Comparison of ENCODE assay signal across 12 mouse cellular contexts in genomic region chr14:74659411-74659841, GRCm38 (mm10). TPM values are rescaled to one million over a fixed set of nuclear protein-coding genes. Genes with fewer than 3 reads are reported as not detected.
DNase-seq lines count a peak whose midpoint lies in the region; ATAC-seq and TF ChIP-seq lines count a peak whose summit lies in the region.
"Had no signal": no experiment of that assay in that cellular context is flagged by ENCODE, and none has a peak within 500 bp of the region (broad histone marks: within the 10 kb centered on the region; RNA-seq: fewer than 3 reads in every experiment).

No protein-coding gene starts in this region.

- TF ChIP-seq POLR2A in MEL (IDR thresholded peaks at IDR 0.05; ENCODE audit: control insufficient read depth in 1 of 2, insufficient read depth in 1 of 2, low read depth in 1 of 2, low read length in 2 of 2, poor library complexity in 1 of 2), result no peak

- DNase-seq in heart, adult 11 months, result peak; percentile 58
- no peak for DNase-seq in heart, postnatal 36 days
- DNase-seq in MEL (ENCODE audit: low read depth, low spot score), result peak; percentile 87
- DNase-seq in layer of hippocampus, adult 18-20 months (ENCODE audit: low spot score in 2 of 2), result peak; percentile 21 to 70
- no peak for DNase-seq in liver, embryonic 14.5 days (ENCODE audit: low read depth in 3 of 3, low spot score in 3 of 3)
- no peak for DNase-seq in gastrocnemius, postnatal 14 days
- DNase-seq in cerebellum, postnatal 36 days, result no peak
- DNase-seq: heart, adult 18-20 months had no signal

- no peaks in the 10 kb centered on the region for H3K27me3 ChIP-seq in MEL (ENCODE audit: control insufficient read depth in 1 of 2, insufficient read depth in 2 of 2, low read length in 2 of 2)
- H3K27me3 ChIP-seq in liver, embryonic 14.5 days (ENCODE audit: control insufficient read depth, insufficient read depth, low read length), result no peaks in the 10 kb centered on the region
- H3K27me3 ChIP-seq: stomach, embryonic 15.5 days had no signal

- no peaks in the 10 kb centered on the region for H3K9me3 ChIP-seq in MEL (replicated peaks; ENCODE audit: insufficient read depth, low read length)
- H3K9me3 ChIP-seq in liver, embryonic 14.5 days (ENCODE audit: control insufficient read depth, low read length), result no peaks in the 10 kb centered on the region
- H3K9me3 ChIP-seq: stomach, embryonic 15.5 days had no signal

- peak overlapping the region; percentile 26; the same call in 1 of the 2 replicates for H3K9ac ChIP-seq in MEL (ENCODE audit: control insufficient read depth, low read depth, low read length, poor library complexity, severe bottlenecking)
- H3K9ac ChIP-seq in liver, embryonic 14.5 days (replicated peaks), result no peak overlapping the region
- H3K9ac ChIP-seq: stomach, embryonic 15.5 days had no signal

- peak; percentile 86 to 87; a peak in 3 of 4 replicates for TF ChIP-seq EP300 in MEL (IDR thresholded peaks at IDR 0.05; ENCODE audit: low read depth in 1 of 2, low read length in 2 of 2)
- TF ChIP-seq EP300 in liver, embryonic 14.5 days (IDR thresholded peaks at IDR 0.05; ENCODE audit: low read depth), result peak; percentile 73

- H3K4me1 ChIP-seq in MEL (ENCODE audit: control insufficient read depth in 1 of 2, insufficient read depth in 2 of 2, low read length in 2 of 2), result peaks cover 22 to 26% of the 10 kb centered on the region in 2 experiments
- peaks cover 15 to 26% of the 10 kb centered on the region in 2 experiments for H3K4me1 ChIP-seq in liver, embryonic 14.5 days (replicated peaks; ENCODE audit: control insufficient read depth in 2 of 2, insufficient read depth in 2 of 2, low read length in 1 of 2)
- H3K4me1 ChIP-seq: stomach, embryonic 15.5 days had no signal

- H3K27ac ChIP-seq in MEL (ENCODE audit: control insufficient read depth, low read depth, low read length), result peak overlapping the region; percentile 69
- no peak overlapping the region for H3K27ac ChIP-seq in liver, embryonic 14.5 days
- H3K27ac ChIP-seq: stomach, embryonic 15.5 days had no signal

- no peak for TF ChIP-seq CTCF in MEL (IDR thresholded peaks at IDR 0.05 in 2 of 3, conservative IDR thresholded peaks at IDR 0.05 in 1 of 3; ENCODE audit: control insufficient read depth in 1 of 3, insufficient read depth in 1 of 3, low read depth in 2 of 3, low read length in 3 of 3, poor library complexity in 1 of 3, severe bottlenecking in 1 of 3)
- TF ChIP-seq CTCF in liver, embryonic 14.5 days (IDR thresholded peaks at IDR 0.05; ENCODE audit: low read depth), result no peak

- peak; percentile 83 for ATAC-seq in liver, embryonic 14.5 days (ENCODE audit: insufficient read depth)
- no peak for ATAC-seq in monocyte, adult 5-6 weeks (replicated peaks; ENCODE audit: insufficient number of reproducible peaks, low FRiP score, low TSS enrichment, poor library complexity, severe bottlenecking)
- ATAC-seq: lung, postnatal 0 days had no signal

- H3K4me3 ChIP-seq in MEL (ENCODE audit: control insufficient read depth in 1 of 2, insufficient read depth in 1 of 2, low read depth in 2 of 2, low read length in 2 of 2), result no peak overlapping the region
- no peak overlapping the region for H3K4me3 ChIP-seq in liver, embryonic 14.5 days (ENCODE audit: insufficient read depth in 1 of 2, low read depth in 2 of 2, low read length in 2 of 2)
- H3K4me3 ChIP-seq: erythroblast, embryonic 14.5 days; stomach, embryonic 15.5 days had no signal

- intact Hi-C loops in heart, postnatal 36 days (cut with DNase I), result no loop called here
- intact Hi-C loops in gastrocnemius, postnatal 14 days (cut with DNase I; ENCODE audit: low total_unique reads), result no loop called here

- 51% methylated on average over 8 of the region's 8 CpGs for WGBS in liver, embryonic 14.5 days (ENCODE audit: insufficient replicate concordance)

- H3K79me2 ChIP-seq in MEL (ENCODE audit: control insufficient read depth, insufficient read depth, low read length, poor library complexity), result no peaks in the 10 kb centered on the region

- peak overlapping the region; percentile 22; the same call in 1 of the 2 replicates for H3K4me2 ChIP-seq in liver, embryonic 14.5 days (ENCODE audit: low read depth)
- H3K4me2 ChIP-seq: stomach, embryonic 15.5 days had no signal

- no peak for TF ChIP-seq RAD21 in MEL (IDR thresholded peaks at IDR 0.05; ENCODE audit: low read depth, low read length)

- peaks cover 0 to 34% of the 10 kb centered on the region in 2 experiments; a peak in 2 of 4 replicates for H3K36me3 ChIP-seq in MEL (ENCODE audit: control insufficient read depth in 1 of 2, insufficient read depth in 2 of 2, low read length in 2 of 2)
- no peaks in the 10 kb centered on the region for H3K36me3 ChIP-seq in liver, embryonic 14.5 days (replicated peaks; ENCODE audit: control insufficient read depth, insufficient read depth, low read depth)
- H3K36me3 ChIP-seq: stomach, embryonic 15.5 days had no signal

TF ChIP-seq in MEL, 35 proteins besides CTCF, POLR2A, EP300 and RAD21:
- TF ChIP-seq CHD1 (IDR thresholded peaks at IDR 0.05; ENCODE audit: low read depth, low read length) (0 out of 2 replicates have a peak, but pooled peaks have one; percentile 35), SIN3A (IDR thresholded peaks at IDR 0.05; ENCODE audit: low read length) (peak; percentile 37), NRF1 (IDR thresholded peaks at IDR 0.05; ENCODE audit: insufficient read depth, low read depth, low read length, poor library complexity, severe bottlenecking) (no peak), UBTF (IDR thresholded peaks at IDR 0.05; ENCODE audit: borderline replicate concordance, insufficient read depth, low read depth, low read length) (no peak), USF2 (IDR thresholded peaks at IDR 0.05; ENCODE audit: borderline replicate concordance in 1 of 2, insufficient read depth in 1 of 2, low read depth in 1 of 2, low read length in 2 of 2) (no peak), ZMIZ1 (IDR thresholded peaks at IDR 0.05; ENCODE audit: low read depth, low read length) (no peak), ETS1 (IDR thresholded peaks at IDR 0.05; ENCODE audit: low read depth, low read length) (peak; percentile 60; the same call in 1 of the 2 replicates), JUND (IDR thresholded peaks at IDR 0.05; ENCODE audit: low read depth, low read length) (no peak), TAL1 (IDR thresholded peaks at IDR 0.05; ENCODE audit: low read length) (peak; percentile 87), CHD2 (IDR thresholded peaks at IDR 0.05; ENCODE audit: low read length) (no peak), RCOR1 (IDR thresholded peaks at IDR 0.05; ENCODE audit: low read depth, low read length) (peak; percentile 27; the same call in 1 of the 2 replicates), BHLHE40 (IDR thresholded peaks at IDR 0.05; ENCODE audit: borderline replicate concordance, low read depth, low read length) (no peak), GATA1 (IDR thresholded peaks at IDR 0.05; ENCODE audit: low read depth, low read length) (peak; percentile 81), MYB (IDR thresholded peaks at IDR 0.05; ENCODE audit: low read depth, low read length) (peak; percentile 37; the same call in 1 of the 2 replicates), SMC3 (IDR thresholded peaks at IDR 0.05; ENCODE audit: low read depth, low read length) (no peak), ELF1 (IDR thresholded peaks at IDR 0.05; ENCODE audit: low read depth, low read length) (0 out of 2 replicates have a peak, but pooled peaks have one; percentile 23), TCF12 (IDR thresholded peaks at IDR 0.05; ENCODE audit: low read depth, low read length) (peak; percentile 69)

RNA-seq across cellular contexts. Expression of gene Htr2a, which starts 18.8 kb away (rescaled TPM):
- under 1 TPM; 0.54 to 1.00 TPM for total RNA-seq in heart, postnatal 36 days (2021)
- total RNA-seq in MEL (2012; rRNA removed), result 0.59 and 0.65 TPM in 2 replicates
- 1 to 10 TPM in 1 of 2 experiments, not detected in 1; 1.4 TPM for polyA plus RNA-seq in MEL (2012; ENCODE audit: insufficient read depth in 1 of 2, insufficient read length in 2 of 2, low read depth in 1 of 2, low replicate concordance in 2 of 2, missing spikeins in 1 of 2)
- 10 to 100 TPM; 10.8 to 10.9 TPM for total RNA-seq in layer of hippocampus, adult 18-20 months (2021)
- polyA plus RNA-seq in liver, embryonic 14.5 days (2012; rRNA removed), result 0.16 and 0.23 TPM in 2 replicates
- 0.23 and 0.29 TPM in 2 replicates for polyA plus RNA-seq in liver, embryonic 14.5 days (2014; fragmentation: Nextera tagmentation; extraction: Ambion mirVana)
- total RNA-seq in monocyte, adult 5-6 weeks (2017), result 0.10 TPM in 1 of 3 replicates, not detected in the others
- total RNA-seq in gastrocnemius, postnatal 14 days (2021), result under 1 TPM; 0.51 TPM
- polyA plus RNA-seq: erythroblast, embryonic 14.5 days had no signal

Comparison
In these comparisons a context has a peak if more than half of its experiments do, and no peak if none do; other contexts are left out.
1. DNase-seq: peak in heart, adult 11 months (single experiment), MEL (single experiment) and layer of hippocampus, adult 18-20 months (2 of 2); none in heart, postnatal 36 days (0 of 2), liver, embryonic 14.5 days (0 of 3), gastrocnemius, postnatal 14 days (single experiment) and cerebellum, postnatal 36 days (0 of 2).